Mouse (Mus musculus) liver, adult (tissue): ENCODE data around the gene Gm20388.

Experiments
- GATA4 ChIP-seq: IDR thresholded peaks from 2 replicates; pipeline ENCODE4 v1.6.1; 2014; ENCODE audit warnings: mild to moderate bottlenecking, low read length; ENCODE audit not compliant: insufficient replicate concordance

Gene Gm20388

DNA sequence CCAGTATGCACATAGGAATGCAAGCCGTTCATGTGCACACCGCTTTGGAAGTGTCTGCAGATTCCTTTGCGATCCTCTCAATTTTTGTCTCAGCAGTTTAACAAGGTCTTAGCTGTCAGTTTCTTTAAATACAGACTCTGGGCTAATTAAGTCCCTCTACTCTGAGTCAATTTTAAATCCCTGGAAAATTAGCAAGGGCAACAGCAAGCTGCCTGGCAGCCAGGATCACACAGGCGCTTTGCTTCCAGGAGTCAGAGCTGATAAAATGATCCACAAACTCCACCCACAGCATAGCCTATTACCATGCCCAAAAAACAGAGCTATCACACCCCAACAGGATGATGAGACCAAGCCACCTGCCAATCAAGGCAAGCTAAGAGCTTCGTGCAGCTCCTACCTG lies 4463.1 kb downstream of the Gm20388 start:
- no peak for TF ChIP-seq GATA4

DNA sequence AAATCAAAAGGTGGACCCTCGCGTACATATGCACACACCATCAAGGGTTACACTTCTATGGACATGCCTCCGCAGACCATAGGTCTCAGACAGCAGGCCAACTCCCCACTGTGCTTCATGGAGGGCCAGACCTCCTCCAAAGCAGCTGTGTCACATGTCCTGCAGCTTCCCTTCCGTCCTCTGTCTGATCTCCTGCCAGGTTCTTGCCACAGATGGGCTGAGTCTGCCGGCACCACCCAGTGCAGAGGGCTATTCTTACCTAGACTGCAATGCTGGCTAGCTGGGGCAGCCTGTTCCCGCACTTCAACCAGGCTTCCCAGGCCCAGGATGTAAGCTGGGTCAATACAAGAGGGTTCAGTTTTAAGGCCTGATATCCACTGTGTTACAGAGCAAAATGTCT lies 4464.5 kb downstream of the Gm20388 start:
- TF ChIP-seq GATA4 = no peak

DNA sequence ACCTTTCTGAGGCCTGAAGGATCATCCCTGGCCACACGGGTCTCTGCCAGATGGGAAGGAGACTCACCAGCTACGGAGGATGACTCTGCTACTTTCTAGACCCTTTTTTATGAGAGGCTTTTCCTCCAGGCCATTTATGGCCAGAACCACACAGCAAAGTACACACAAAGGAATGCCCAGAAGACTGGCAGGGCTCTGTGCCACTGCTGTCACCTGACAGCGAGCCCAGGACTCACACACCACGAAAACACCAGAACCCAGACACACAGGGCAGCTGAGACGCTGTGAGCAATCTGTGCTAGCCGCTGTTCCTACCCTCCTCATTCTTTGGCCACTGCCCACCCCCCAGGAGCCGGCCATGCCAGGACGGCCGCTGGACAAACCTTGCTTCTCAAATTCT lies 4465.1 kb downstream of the Gm20388 start:
- no peak for TF ChIP-seq GATA4

DNA sequence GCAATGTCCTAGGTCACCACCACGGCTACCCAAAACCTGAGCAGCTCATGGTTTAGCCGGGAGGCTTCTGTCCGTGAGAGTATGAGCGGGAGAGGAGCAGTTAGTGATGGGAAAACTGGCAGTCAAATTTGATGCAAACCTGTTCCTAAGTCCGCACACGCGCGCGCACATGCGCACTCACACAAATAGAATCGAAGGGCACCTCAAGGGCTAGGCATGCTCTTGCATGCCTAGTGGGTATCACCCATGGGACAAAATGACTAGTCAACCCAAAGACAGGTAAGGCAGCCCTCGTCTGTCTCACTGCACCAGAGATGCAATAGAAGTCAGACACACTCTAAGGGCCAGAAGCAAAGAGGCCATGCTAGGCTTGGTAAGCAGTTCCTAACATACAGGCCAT lies 4465.8 kb downstream of the Gm20388 start:
- TF ChIP-seq GATA4 = no peak

DNA sequence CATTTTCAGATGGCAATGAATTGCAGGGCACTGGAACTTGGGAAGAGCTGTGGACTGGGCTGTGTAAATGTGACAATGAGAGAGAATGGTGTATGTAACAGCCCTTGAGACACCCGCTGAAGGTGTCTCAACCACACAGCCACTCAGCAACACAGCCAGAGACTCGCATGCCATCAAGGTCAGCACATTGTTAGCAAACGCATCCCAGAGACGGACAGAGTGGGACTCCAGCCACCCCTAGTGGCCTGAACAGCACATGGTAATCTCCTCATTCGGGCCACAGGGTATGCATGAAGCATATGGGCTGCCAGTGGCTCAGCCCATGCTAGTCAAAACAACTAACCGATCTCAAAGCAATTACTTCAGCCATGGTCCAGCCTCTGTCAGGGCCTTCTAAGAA lies 4468.6 kb downstream of the Gm20388 start:
- TF ChIP-seq GATA4 = no peak

DNA sequence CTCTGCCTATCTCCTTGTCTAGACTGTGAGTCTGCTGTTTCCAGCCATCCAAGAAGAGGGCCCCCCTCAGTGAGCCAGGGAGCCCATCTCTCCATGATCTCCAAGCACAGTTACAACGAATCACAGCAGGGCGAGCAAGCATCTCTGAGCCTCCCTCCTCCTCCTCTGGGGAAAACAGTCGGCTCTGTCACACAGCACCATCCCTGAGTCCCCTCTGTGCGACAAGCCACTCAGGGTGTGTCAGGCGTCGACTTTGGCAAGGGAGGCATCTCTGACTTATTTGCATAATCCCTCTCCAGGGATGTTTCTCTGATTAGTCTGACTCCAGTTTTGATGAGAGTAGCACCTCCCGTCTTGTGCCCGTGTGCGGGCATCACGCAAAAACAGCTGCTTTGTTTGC lies 4471.6 kb downstream of the Gm20388 start:
- TF ChIP-seq GATA4 = no peak

DNA sequence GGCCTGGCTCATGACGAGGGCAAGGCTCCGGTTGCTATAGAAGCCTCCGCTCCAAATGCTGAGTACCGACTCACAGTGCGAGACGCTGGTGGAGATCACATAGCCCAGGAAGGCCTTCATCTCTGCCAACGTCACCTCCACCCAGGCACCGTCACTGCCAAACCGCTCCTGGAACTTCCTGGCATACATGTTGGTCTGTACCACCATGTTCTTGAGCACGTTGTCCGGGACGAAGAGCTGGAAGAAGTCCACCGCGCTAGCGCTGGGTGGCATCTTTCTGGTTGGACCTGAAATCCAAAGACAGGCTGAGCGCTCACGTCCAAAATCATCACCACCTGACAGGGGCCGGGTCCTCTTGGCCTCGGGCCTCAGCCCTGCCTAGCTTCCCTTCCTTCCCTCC lies 4473.7 kb downstream of the Gm20388 start:
- no peak for TF ChIP-seq GATA4

DNA sequence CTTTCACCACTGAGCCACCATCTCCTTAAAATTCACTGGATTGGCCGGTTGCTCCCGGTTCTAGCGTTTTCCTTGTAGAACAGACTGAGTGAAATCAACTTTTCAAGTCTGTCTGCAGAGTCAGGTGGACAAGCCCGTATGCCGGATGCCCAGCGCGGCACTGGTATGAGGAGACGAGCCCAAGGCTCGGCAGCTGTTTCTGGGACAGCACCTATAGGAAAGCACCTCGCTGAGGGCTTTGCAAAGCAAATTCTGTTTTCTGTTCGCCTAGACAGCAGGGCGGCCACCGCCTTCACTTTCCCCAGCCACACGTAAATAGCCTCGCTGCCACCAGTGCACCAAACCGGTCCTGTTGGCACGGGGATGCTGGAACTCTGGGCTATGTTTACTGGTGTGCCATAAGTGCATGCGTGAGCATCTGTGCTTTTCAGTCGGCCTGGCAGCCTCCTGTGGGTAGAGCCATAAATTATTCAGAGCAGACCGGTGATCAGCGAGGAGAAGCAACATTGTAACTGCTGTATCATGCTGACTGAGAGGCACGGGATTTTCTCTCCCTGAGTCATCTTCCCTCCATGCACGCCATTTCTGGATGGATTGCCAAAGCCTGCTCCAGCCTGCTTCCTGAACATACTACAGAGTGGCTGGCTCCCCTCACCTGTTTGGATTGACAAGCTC lies 4475.7 kb downstream of the Gm20388 start:
- TF ChIP-seq GATA4 = no peak

DNA sequence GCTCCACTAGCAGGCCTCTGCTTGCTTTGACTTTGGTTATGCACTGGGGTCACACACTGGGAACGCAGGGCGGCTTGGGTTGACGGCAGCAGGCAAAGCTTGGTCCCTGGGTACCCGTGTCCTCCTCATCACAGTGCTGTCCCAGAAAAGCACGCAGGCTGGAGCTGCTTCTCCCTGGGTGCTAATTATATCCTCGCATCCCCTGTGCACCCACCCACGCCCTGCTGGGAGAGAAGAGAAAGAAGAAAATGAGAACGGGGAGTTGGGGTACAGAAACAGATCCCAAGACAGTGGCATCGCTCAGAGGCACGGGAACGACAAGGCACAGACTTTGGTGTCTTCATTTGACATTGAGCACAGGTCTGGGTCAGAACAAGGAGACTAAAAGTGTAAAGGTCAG lies 4478.9 kb downstream of the Gm20388 start:
- no peak for TF ChIP-seq GATA4

DNA sequence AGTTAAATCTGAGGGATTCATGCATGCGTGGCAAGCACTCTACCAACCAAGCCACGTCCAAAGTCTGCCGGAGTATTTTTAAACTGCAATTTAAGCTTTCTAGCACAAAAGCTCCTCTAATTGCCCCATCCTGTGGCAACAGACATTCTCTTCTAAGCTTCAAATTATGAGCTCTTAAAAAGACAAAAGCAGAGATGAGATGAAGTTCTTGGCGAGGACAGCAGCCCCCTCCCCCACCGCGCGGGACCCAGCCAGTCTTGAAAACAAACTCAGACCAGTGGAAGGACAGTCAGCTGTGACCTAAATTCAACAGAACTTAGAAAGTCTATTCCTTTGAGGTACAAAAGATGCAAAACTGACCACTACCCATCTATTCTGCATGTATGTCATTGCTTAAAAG lies 4480.6 kb downstream of the Gm20388 start:
- no peak for TF ChIP-seq GATA4

DNA sequence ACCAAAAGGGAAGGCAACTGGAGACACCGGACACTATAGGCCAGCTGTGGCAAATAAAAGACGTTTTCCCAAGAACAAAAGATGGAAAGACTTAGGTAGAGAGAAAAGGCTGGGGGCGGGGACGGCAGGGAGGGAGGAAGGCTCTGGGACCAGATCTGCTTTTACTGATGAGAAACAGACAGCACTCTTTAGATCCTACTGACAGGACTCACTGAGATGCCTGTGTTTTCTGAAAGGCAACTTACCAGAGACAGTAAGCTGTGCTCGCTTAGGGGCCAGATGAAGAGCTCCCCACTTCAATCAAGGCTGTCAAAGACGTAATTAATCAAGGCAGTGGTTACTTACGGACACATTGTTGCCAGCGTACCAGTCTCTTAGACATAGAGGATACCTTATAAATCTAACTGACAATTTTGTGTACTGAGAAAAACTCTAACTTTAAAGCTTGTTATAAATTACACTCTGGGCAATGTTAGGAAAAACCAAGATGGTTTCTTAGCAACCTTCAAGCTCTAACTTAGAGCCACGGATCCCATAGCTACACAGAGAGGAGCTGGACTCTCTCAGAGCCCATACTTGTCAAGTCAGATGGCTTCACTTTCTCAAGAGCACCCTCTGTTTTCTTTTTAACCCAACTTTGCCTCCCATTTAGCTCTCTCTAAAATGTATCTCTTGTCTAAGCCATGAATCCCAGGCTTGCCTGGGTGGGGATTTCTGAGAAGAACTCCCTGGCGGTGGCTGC lies 4481.8 kb downstream of the Gm20388 start:
- TF ChIP-seq GATA4 = no peak

DNA sequence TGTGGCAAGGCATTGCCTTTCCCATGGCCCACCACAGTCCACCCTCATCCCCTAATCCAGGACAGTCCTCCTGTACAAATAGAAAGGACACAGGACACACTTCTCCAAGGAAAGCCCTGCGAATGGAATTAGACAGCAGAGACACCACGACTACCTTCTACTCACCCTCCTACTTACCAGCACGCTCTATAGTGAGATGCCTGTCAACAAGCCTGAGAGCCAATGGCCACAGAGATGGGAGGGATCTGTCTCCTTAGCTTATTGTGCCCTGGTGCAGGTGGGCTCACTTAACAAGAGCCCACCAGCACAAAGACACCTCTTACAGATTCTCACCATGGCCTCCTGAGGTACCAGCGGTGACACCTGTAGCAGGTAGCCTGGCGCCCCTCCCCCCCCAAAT lies 4482.4 kb downstream of the Gm20388 start:
- no peak for TF ChIP-seq GATA4

DNA sequence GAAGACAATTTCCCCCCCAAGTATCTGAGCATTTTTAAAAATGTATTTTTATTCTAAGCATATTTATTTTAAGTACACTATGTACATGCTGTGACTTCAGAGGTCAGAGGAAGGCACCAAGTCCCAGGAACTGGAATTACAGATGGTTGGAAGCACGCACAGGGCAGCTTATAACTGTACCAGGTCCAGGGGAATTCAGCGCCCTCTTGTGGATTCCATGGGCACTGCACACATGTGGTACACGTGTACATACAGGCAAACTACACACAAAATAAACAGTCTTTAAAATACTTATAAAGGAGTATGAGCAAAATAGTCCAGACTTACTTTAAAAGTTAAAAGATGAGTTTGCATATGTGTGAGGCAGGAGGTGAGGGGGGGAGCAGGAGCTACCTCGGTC lies 4483.3 kb downstream of the Gm20388 start:
- no peak for TF ChIP-seq GATA4

DNA sequence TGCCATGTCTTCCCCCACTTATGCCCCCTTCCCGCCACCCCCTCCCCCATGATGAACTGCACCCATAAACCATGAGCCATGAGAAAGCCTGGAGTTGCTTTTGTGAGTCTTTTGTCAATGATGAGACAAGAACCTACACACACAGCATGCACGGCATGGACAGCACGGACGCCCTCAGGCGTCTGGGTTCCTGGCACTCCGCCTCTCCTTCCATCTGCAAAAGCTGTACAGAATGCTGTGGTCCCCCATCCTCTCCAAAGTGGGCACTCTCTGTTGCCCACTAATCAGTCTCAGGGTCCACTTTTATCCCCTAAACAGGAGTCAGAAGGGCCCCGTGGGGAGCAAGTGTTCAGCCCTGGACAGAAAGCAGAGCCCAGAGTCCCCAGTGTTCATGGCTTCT lies 4484.3 kb downstream of the Gm20388 start:
- TF ChIP-seq GATA4 = no peak
